Mouse (Mus musculus) forebrain, embryonic 12.5 days (tissue): ENCODE results near the gene Asna1. TPM values are rescaled to one million over a fixed set of nuclear protein-coding genes. Genes with fewer than 3 reads are reported as not detected.
A peak's percentile ranks its signal among the peaks of the same experiment; 100 is the strongest.

Experiments
- ATAC-seq: fragments of 200-750 bp; cut with Nextera tagmentation; 2 replicates; pipeline ENCODE4 v1.8.0; 2017; ENCODE audit warnings: moderate TSS enrichment; ENCODE audit not compliant: low FRiP score
- H3K27ac ChIP-seq: fragments of 300-500 bp; sonication (generic); 2 replicates; pipeline ENCODE4 v1.5.1; 2016; ENCODE audit warnings: mild to moderate bottlenecking
- H3K27me3 ChIP-seq: fragments of 300-500 bp; sonication (generic); 2 replicates; pipeline ENCODE4 v1.6.1; 2016; ENCODE audit warnings: mild to moderate bottlenecking
- H3K36me3 ChIP-seq: fragments of 300-500 bp; sonication (generic); replicated peaks from 2 replicates; pipeline ENCODE4 v1.6.1; 2016; ENCODE audit warnings: mild to moderate bottlenecking
- H3K4me1 ChIP-seq: fragments of 300-500 bp; sonication (generic); 2 replicates; pipeline ENCODE4 v1.6.1; 2016
- H3K4me2 ChIP-seq: fragments of 300-500 bp; sonication (generic); 2 replicates; pipeline ENCODE4 v1.6.1; 2016; ENCODE audit warnings: mild to moderate bottlenecking, moderate library complexity
- H3K4me3 ChIP-seq: fragments of 300-500 bp; sonication (generic); replicated peaks from 2 replicates; pipeline ENCODE4 v1.5.1; 2016; ENCODE audit warnings: mild to moderate bottlenecking
- H3K9ac ChIP-seq: fragments of 300-500 bp; sonication (generic); 2 replicates; pipeline ENCODE4 v1.6.1; 2016; ENCODE audit warnings: mild to moderate bottlenecking
- H3K9me3 ChIP-seq: fragments of 300-500 bp; sonication (generic); 2 replicates; pipeline ENCODE4 v1.6.1; 2016
- WGBS: fragments of 180-500 bp; shearing (Covaris S2); methylation state at CpG from one replicate; pipeline ENCODE4 v1.1.7; 2016; 5-methylcytosine and 5-hydroxymethylcytosine counted together
- polyA plus RNA-seq: library from polyadenylated mRNA; unstranded; fragments of >200 nt; fragmentation: Nextera tagmentation; extraction: Ambion mirVana; gene quantifications from 2 replicates; pipeline ENCODE4 v1.2.1, GENCODE M21; 2016

Asna1 gene
- polyA plus RNA-seq, 1 experiment from 2014 or later = 140 TPM

DNA sequence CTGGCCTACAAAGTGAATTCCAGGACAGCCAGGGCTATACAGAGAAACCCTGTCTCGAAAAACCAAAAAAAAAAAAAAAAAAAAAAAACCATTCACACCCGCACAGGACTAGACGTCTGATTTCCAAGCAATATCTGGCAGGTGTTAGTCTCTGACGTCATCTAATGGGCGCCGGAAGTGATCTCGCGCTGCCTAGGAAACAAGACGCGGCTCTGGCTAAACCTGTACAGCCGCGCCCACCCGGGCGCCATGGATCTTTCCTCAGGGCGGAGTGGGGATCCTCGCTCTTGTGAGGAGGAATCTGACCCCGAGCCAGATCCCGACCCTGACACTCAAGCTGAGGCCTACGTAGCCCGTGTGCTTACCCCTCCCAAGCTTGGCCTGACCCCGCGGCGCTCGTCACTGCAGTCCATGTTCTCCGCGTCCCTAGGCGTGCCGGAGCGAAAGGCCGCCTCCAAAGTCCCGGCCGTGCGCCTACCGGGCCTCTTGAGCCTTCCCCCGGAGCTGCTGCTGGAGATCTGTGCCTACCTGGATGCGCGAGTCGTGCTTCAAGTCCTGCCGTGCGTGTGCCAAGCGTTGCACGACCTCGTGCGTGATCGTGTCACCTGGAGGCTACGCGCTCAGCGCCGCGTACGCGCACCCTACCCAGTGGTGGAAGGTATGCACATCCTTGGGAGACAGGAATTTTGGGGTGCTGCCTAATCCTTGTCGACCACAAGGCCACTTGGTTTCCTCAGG lies 35.0 kb upstream of the Asna1 start, which contains the start of gene Fbxw9:
TSS of gene Fbxw9 (plus strand) at position 177 of the 738 bp plus-strand sequence.
- Histone ChIP-seq H3K4me3 (peak within 1 kb of the TSS; percentile 65), H3K9me3 (no peaks in the 10 kb centered on the region), H3K36me3 (peaks cover 25% of the 10 kb centered on the region), H3K27me3 (no peaks in the 10 kb centered on the region), H3K9ac (peak within 1 kb of the TSS; percentile 64), H3K4me1 (peaks cover 19% of the 10 kb centered on the region), H3K27ac (no peak within 1 kb of the TSS), H3K4me2 (peak within 1 kb of the TSS; percentile 96)
- peak; percentile 91 for ATAC-seq
- under 1% methylated on average over 52 of the region's 53 CpGs for WGBS

DNA sequence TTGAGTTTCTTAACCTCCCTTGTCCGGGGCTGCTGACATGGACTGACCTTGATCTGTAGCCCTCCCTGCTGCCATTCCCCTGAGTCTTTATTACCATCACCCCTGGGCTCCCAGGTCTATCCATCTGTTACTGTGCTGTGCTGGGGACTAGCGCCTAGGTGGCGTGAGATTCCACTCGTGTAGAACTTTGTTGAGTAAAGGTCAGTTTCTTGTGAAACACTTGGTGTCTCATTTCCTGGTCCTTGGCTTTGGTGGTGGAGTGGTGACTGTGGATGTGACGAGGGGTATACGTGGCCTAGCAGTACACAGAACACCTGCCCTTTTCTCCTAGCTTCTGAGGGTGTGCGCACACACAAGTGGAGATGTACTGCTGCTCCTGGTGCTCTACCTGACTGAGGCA lies 32.3 kb upstream of the Asna1 start:
- 89% methylated on average over 7 of the region's 7 CpGs for WGBS
- H3K36me3 ChIP-seq = peaks cover 51% of the 10 kb centered on the region

GRCm38 (mm10) chr8:85043619-85044018 lies 18.5 kb upstream of the Asna1 start:
- Histone ChIP-seq H3K4me1 (peaks cover 14% of the 10 kb centered on the region), H3K4me3 (no peak overlapping the region), H3K4me2 (no peak overlapping the region), H3K9me3 (no peaks in the 10 kb centered on the region), H3K9ac (no peak overlapping the region), H3K27ac (no peak overlapping the region), H3K36me3 (peaks cover 86% of the 10 kb centered on the region), H3K27me3 (no peaks in the 10 kb centered on the region)
- 88% methylated on average over 6 of the region's 6 CpGs for WGBS
- no peak for ATAC-seq

More for the DNA sequence above, 32.3 kb upstream of the Asna1 start:
- Histone ChIP-seq H3K4me2 (no peak overlapping the region), H3K9me3 (no peaks in the 10 kb centered on the region), H3K4me3 (no peak overlapping the region), H3K27me3 (no peaks in the 10 kb centered on the region), H3K4me1 (peaks cover 19% of the 10 kb centered on the region), H3K9ac (no peak overlapping the region), H3K27ac (no peak overlapping the region)
- ATAC-seq = no peak

DNA sequence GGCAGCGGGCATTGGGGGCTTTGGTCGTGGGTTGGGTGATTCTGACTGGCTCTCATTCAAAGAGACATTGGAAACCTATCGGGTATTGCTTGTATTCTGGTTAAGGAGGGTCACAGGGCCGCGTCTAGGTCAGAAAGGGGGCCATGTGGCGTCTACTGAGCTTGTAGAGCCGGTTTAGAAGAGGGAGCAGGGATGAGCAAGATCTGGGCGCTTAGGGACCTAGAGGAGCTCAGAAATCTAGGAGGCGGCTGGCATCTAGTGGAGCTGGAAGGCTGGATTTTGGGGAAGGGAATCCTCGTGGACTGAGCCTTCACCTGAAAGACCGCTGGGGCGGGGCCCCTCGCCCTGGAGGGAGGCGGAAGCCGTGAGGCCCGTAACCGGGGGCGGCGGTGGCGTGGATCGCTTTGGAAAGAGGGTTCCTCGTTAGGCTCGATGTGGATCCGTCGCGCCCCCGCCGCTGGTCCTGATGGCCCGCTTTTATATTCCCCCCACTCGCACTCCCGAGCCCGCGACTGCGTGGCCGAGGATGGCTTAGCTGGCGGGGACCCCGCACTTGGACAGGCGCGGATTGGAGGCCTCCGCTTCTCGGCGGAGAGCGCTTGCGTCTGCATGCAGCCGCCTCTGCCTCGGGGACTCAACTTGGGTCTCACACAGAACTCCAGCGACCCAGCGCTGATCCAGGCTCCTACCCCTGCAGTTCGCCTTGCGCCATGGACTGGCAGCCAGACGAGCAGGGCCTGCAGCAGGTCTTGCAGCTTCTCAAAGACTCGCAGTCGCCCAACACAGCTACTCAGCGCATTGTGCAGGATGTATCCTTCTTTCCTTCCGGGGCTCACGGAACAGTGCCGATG lies 12.8 kb upstream of the Asna1 start:
- H3K4me3 ChIP-seq = peak overlapping the region; percentile 83
- H3K4me2 ChIP-seq = peak overlapping the region; percentile 96
- peaks cover 41% of the 10 kb centered on the region for H3K4me1 ChIP-seq
- WGBS = under 1% methylated on average over 52 of the region's 57 CpGs
- ATAC-seq = no peak; the same call in 1 of the 2 replicates
- H3K27ac ChIP-seq = peak overlapping the region; percentile 100
- H3K9me3 ChIP-seq = no peaks in the 10 kb centered on the region
- peak overlapping the region; percentile 96 for H3K9ac ChIP-seq
- no peaks in the 10 kb centered on the region for H3K27me3 ChIP-seq
- H3K36me3 ChIP-seq = peaks cover 43% of the 10 kb centered on the region

DNA sequence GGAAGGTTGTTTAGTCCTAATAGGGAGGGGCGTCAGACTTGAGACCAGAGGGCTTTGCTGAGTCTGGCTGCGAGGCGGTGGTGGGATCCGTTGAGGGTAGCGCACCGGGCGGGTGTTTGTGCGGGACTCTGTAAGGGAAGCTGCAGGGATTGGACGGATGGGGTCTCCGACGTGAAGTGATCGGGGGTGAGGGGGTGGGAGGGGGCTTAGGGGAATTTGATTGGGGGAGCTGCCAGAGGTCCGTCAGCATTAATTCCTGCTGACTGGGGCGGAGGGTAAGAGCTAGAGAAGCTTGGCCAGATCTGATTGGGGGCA lies 12.2 kb upstream of the Asna1 start:
- Histone ChIP-seq H3K4me1 (peaks cover 41% of the 10 kb centered on the region), H3K4me3 (peak overlapping the region; percentile 83), H3K27ac (peak overlapping the region; percentile 100), H3K9me3 (no peaks in the 10 kb centered on the region), H3K4me2 (peak overlapping the region; percentile 96), H3K36me3 (peaks cover 44% of the 10 kb centered on the region), H3K27me3 (no peaks in the 10 kb centered on the region), H3K9ac (peak overlapping the region; percentile 96)
- WGBS = 0% methylated on average over 14 of the region's 14 CpGs
- peak; percentile 70 for ATAC-seq

DNA sequence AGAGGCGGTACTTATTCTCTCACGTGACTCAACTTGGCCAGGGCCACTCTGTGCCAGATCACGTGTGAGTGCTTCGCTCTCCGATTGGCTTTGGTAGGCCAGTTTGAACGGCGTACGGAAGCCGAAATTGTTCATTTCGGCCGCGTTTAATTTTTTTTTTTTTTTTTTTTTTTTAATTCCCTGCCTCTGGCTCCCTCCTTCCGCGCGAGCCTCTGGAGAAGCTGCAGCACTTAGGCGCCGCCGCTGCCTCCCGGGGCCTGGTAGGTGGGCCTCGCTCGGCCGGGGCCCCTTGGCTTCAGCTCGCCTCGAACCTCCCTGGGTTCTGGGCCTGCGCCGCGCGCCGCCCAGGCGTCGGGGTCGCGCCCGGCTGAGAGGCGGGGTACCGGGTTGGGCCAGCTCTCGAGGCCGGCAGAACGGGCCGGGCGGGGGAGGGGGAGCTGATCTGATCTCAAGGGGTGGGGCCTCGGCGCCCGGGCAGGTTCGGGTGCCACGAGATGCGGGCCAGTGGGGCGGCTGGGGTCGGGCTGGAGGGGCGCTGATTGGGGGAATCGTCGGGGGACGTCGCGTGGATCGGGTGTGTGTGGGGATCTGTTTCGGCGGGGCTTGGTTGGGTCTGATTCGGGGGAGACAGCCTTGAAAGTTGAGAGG lies 11.8 kb upstream of the Asna1 start, which contains the start of gene Tnpo2:
TSS of gene Tnpo2 (plus strand) at position 198 of the 648 bp plus-strand sequence.
- peak; percentile 94 for ATAC-seq
- H3K36me3 ChIP-seq = peaks cover 46% of the 10 kb centered on the region
- under 1% methylated on average over 59 of the region's 59 CpGs for WGBS
- H3K9ac ChIP-seq = peak within 1 kb of the TSS; percentile 96
- H3K4me2 ChIP-seq = peak within 1 kb of the TSS; percentile 96
- H3K27me3 ChIP-seq = no peaks in the 10 kb centered on the region
- H3K4me1 ChIP-seq = peaks cover 41% of the 10 kb centered on the region
- peak within 1 kb of the TSS; percentile 100 for H3K27ac ChIP-seq
- H3K4me3 ChIP-seq = peak within 1 kb of the TSS; percentile 83
- H3K9me3 ChIP-seq = no peaks in the 10 kb centered on the region

- Histone ChIP-seq H3K9me3 (no peaks in the 10 kb centered on the region), H3K4me2 (peak overlapping the region; percentile 83), H3K36me3 (peaks cover 46% of the 10 kb centered on the region), H3K9ac (peak overlapping the region; percentile 72), H3K4me3 (peak overlapping the region; percentile 83), H3K4me1 (peaks cover 37% of the 10 kb centered on the region), H3K27ac (peak overlapping the region; percentile 84), H3K27me3 (no peaks in the 10 kb centered on the region)
- ATAC-seq = peak; percentile 45
- 0% methylated on average over 9 of the region's 9 CpGs for WGBS
Observed at GRCm38 (mm10) chr8:85036381-85036717, 11.3 kb upstream of the Asna1 start.

DNA sequence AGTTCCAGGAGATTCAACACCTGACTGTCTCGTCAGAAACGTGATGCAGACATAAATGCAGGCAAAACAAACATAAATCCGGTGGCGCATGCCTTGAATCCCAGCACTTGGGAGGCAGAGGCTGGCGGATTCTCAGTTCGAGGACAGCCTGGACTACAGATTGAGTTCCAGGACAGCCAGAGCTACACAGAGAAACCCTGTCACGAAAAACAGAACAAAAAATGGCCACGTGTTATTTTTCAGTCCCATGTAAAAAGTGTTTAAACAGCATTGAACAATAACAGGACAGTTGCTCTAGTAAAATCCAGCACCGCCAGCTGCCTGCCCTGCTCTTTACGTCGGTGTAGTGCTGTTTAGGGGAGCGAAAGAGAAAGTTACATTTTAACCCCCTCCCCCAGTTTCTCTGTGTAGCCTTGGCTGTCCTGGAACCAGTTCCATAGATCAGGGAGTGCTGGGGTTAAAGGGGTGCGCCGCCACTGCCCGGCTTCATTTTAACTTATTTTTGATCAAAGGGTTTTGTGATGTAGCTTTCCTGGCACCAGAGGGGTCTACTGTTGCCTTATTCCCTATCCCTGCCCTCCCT lies 10.7 kb upstream of the Asna1 start:
- ATAC-seq = peak; percentile 2; the same call in 1 of the 2 replicates

DNA sequence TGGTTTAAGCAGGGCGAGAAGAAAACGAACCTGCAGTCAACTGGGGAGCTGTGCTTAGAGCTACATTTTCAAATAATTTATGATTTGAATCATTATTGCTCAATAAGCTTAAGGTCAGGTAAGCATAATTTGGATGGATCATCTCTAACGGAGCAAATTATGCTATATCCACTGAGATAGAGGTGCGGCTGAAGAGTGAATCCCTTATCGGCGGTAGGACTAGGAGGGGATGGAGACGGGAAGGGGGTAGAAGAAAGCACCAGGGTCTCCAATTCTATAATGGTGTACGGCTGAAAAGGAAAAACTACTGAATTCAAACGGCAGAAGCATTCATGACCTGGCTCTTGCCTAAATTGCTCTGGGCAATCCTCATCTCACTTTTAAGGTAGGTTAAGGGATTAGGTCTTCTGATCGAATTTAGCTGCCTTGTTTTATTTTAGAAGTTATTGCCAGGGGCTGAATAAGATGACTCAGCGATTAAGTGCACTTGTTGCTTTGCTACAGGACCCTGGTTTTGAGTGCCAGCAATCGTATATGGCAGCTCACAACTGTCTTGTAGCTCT lies 10.2 kb upstream of the Asna1 start:
- Histone ChIP-seq H3K36me3 (peaks cover 44% of the 10 kb centered on the region), H3K4me2 (peak overlapping the region; percentile 83), H3K9me3 (no peaks in the 10 kb centered on the region), H3K27me3 (no peaks in the 10 kb centered on the region), H3K4me3 (peak overlapping the region; percentile 83), H3K4me1 (peaks cover 37% of the 10 kb centered on the region), H3K9ac (peak overlapping the region; percentile 72), H3K27ac (peak overlapping the region; percentile 84; the same call in 1 of the 2 replicates)
- no peak for ATAC-seq
- WGBS = 8% methylated on average over 12 of the region's 12 CpGs

More for the DNA sequence above, 10.7 kb upstream of the Asna1 start:
- Histone ChIP-seq H3K4me2 (peak overlapping the region; percentile 83), H3K27me3 (no peaks in the 10 kb centered on the region), H3K4me1 (peaks cover 37% of the 10 kb centered on the region), H3K36me3 (peaks cover 44% of the 10 kb centered on the region), H3K9me3 (no peaks in the 10 kb centered on the region), H3K27ac (peak overlapping the region; percentile 84), H3K4me3 (peak overlapping the region; percentile 83), H3K9ac (peak overlapping the region; percentile 72)
- under 1% methylated on average over 15 of the region's 15 CpGs for WGBS

DNA sequence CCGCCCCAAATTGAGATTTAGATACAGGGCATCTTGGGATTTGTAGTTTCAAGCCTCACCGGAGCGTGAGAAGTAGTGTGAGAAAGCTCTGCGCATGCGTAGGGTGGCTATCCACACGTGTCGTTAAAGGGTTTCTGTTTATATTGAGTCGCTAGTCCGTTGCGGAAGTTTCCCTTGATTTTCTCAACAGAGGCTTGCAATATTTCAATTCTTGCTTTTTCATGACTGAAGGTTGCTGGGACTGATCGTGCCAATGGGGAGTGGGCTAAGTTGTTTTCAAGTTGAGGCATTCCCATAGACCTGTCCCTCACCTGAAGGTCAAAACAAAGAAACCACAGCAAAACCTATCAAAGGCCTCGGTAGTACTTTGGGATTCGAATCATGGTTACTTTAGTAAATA lies 9.7 kb upstream of the Asna1 start:
- 4% methylated on average over 13 of the region's 13 CpGs for WGBS
- ATAC-seq = no peak
- Histone ChIP-seq H3K9me3 (no peaks in the 10 kb centered on the region), H3K27me3 (no peaks in the 10 kb centered on the region), H3K4me1 (peaks cover 33% of the 10 kb centered on the region), H3K36me3 (peaks cover 44% of the 10 kb centered on the region), H3K9ac (peak overlapping the region; percentile 72; the same call in 1 of the 2 replicates), H3K4me3 (peak overlapping the region; percentile 83), H3K27ac (no peak overlapping the region), H3K4me2 (peak overlapping the region; percentile 83)

GRCm38 (mm10) chr8:85033867-85034266 lies 8.8 kb upstream of the Asna1 start:
- Histone ChIP-seq H3K9ac (no peak overlapping the region), H3K4me2 (no peak overlapping the region), H3K4me3 (no peak overlapping the region), H3K27ac (0 out of 2 replicates have a peak overlapping the region, but pooled peaks have one; percentile 3), H3K4me1 (peaks cover 35% of the 10 kb centered on the region), H3K9me3 (no peaks in the 10 kb centered on the region), H3K27me3 (no peaks in the 10 kb centered on the region), H3K36me3 (peaks cover 53% of the 10 kb centered on the region)
- no peak for ATAC-seq
- 67% methylated on average over 1 of the region's 1 CpGs for WGBS
